Comparison of ENCODE assay signal across 8 mouse cellular contexts in genomic region chr6:49318966-49319594, GRCm38 (mm10). TPM values are rescaled to one million over a fixed set of nuclear protein-coding genes. Genes with fewer than 3 reads are reported as not detected.
DNase-seq lines count a peak whose midpoint lies in the region; ATAC-seq lines count a peak whose summit lies in the region.

Ccdc126 (plus strand) TSS chr6:49319274.

- no peaks in the 10 kb centered on the region for H3K27me3 ChIP-seq in heart, embryonic 13.5 days (replicated peaks)
- H3K27me3 ChIP-seq in liver, embryonic 12.5 days (replicated peaks) = 0 out of 2 replicates have a peak, but pooled peaks cover 3% of the 10 kb centered on the region
- H3K27me3 ChIP-seq in stomach, embryonic 15.5 days (replicated peaks) = no peaks in the 10 kb centered on the region

- H3K4me1 ChIP-seq in brown adipose tissue, adult 24 weeks (ENCODE audit: control insufficient read depth, insufficient read depth, insufficient read length, low read length) = peaks cover 2% of the 10 kb centered on the region; the same call in 1 of the 2 replicates
- H3K4me1 ChIP-seq in heart, embryonic 13.5 days = peaks cover 32% of the 10 kb centered on the region
- peaks cover 23% of the 10 kb centered on the region for H3K4me1 ChIP-seq in liver, embryonic 12.5 days
- 0 out of 2 replicates have a peak, but pooled peaks cover 5% of the 10 kb centered on the region for H3K4me1 ChIP-seq in stomach, embryonic 15.5 days

- H3K9ac ChIP-seq in heart, embryonic 13.5 days = peak within 1 kb of the TSS; percentile 85
- H3K9ac ChIP-seq in liver, embryonic 12.5 days = peak within 1 kb of the TSS; percentile 79
- H3K9ac ChIP-seq in stomach, embryonic 15.5 days = peak within 1 kb of the TSS; percentile 73

- H3K4me2 ChIP-seq in heart, embryonic 13.5 days = peak within 1 kb of the TSS; percentile 84
- H3K4me2 ChIP-seq in liver, embryonic 12.5 days = peak within 1 kb of the TSS; percentile 90
- peak within 1 kb of the TSS; percentile 66 for H3K4me2 ChIP-seq in stomach, embryonic 15.5 days

- H3K9me3 ChIP-seq in heart, embryonic 13.5 days = no peaks in the 10 kb centered on the region
- H3K9me3 ChIP-seq in liver, embryonic 12.5 days (replicated peaks) = no peaks in the 10 kb centered on the region
- no peaks in the 10 kb centered on the region for H3K9me3 ChIP-seq in stomach, embryonic 15.5 days

- DNase-seq in CD4-positive, CD25-positive, alpha-beta regulatory T cell, adult 2 months (ENCODE audit: low read depth, low spot score) = peak; percentile 99
- DNase-seq in fat pad, adult 2 months (ENCODE audit: extremely low read depth, low read depth, low spot score) = peak; percentile 68
- DNase-seq in kidney, postnatal 10 days = peak; percentile 99
- peak; percentile 94 to 96 for DNase-seq in natural killer cell, adult 2 months (ENCODE audit: low spot score in 2 of 2)

- peak within 1 kb of the TSS; percentile 74 for H3K4me3 ChIP-seq in brown adipose tissue, adult 24 weeks (ENCODE audit: insufficient read depth, low read depth, low read length)
- peak within 1 kb of the TSS; percentile 74 for H3K4me3 ChIP-seq in heart, embryonic 13.5 days
- peak within 1 kb of the TSS; percentile 76 for H3K4me3 ChIP-seq in liver, embryonic 12.5 days
- H3K4me3 ChIP-seq in stomach, embryonic 15.5 days (replicated peaks) = peak within 1 kb of the TSS; percentile 82

- under 1% methylated on average over 47 of the region's 47 CpGs for WGBS in heart, embryonic 13.5 days
- 0% methylated on average over 47 of the region's 47 CpGs for WGBS in liver, embryonic 12.5 days (ENCODE audit: insufficient replicate concordance)
- under 1% methylated on average over 47 of the region's 47 CpGs for WGBS in stomach, embryonic 15.5 days

- H3K36me3 ChIP-seq in heart, embryonic 13.5 days = no peaks in the 10 kb centered on the region
- H3K36me3 ChIP-seq in liver, embryonic 12.5 days = no peaks in the 10 kb centered on the region
- H3K36me3 ChIP-seq in stomach, embryonic 15.5 days = no peaks in the 10 kb centered on the region

- peak within 1 kb of the TSS; percentile 8; the same call in 1 of the 2 replicates for H3K27ac ChIP-seq in brown adipose tissue, adult 24 weeks (replicated peaks; ENCODE audit: low read depth, low read length)
- H3K27ac ChIP-seq in heart, embryonic 13.5 days (replicated peaks) = peak within 1 kb of the TSS; percentile 78
- peak within 1 kb of the TSS; percentile 80 for H3K27ac ChIP-seq in liver, embryonic 12.5 days
- peak within 1 kb of the TSS; percentile 90 for H3K27ac ChIP-seq in stomach, embryonic 15.5 days

- peak; percentile 98 for ATAC-seq in heart, embryonic 13.5 days (ENCODE audit: extremely low read depth, insufficient number of reproducible peaks, low FRiP score, low TSS enrichment)
- peak; percentile 98 for ATAC-seq in liver, embryonic 12.5 days
- ATAC-seq in stomach, embryonic 15.5 days (ENCODE audit: insufficient read depth, low FRiP score, low read depth) = peak; percentile 99

RNA-seq across cellular contexts. Expression of gene Ccdc126, which starts in this region (rescaled TPM):
- 1.1 and 1.9 TPM in 2 replicates for polyA plus RNA-seq in brown adipose tissue, adult 24 weeks (2012; ENCODE audit: insufficient read depth, insufficient read length, missing spikeins)
- 8.0 and 8.3 TPM in 2 replicates for polyA plus RNA-seq in heart, embryonic 13.5 days (2015; fragmentation: Nextera tagmentation; extraction: Ambion mirVana)
- polyA plus RNA-seq in liver, embryonic 12.5 days (2016; fragmentation: Nextera tagmentation; extraction: Ambion mirVana) = 3.2 and 4.3 TPM in 2 replicates
- 12.4 and 13.1 TPM in 2 replicates for polyA plus RNA-seq in stomach, embryonic 15.5 days (2015; fragmentation: Nextera tagmentation; extraction: Ambion mirVana)

Comparison
In these comparisons a context has a peak if more than half of its experiments do, and no peak if none do; other contexts are left out.
1. Peak in every context shown above with its lines: DNase-seq, ATAC-seq, H3K4me3 ChIP-seq and H3K27ac ChIP-seq.
2. H3K27ac ChIP-seq: peak in every context shown above with its lines; median percentile 90 in stomach, embryonic 15.5 days; 80 in liver, embryonic 12.5 days; 78 in heart, embryonic 13.5 days; 8 in brown adipose tissue, adult 24 weeks.